Mouse (Mus musculus) heart, adult 2 months (tissue): ENCODE measurements at regions not wholly inside any gene's neighbourhood (a gene's known extent, or its start where the extent isn't known, plus 50 kb on each side); places are given as distances from the start of the nearest gene placed in this dataset.

Source experiments
- DNase-seq, 2 experiments: peaks; one replicate each; pipeline ENCODE4 v3.0.0; 2021
- H3K27ac ChIP-seq: fragments of 200-600 bp; 2 replicates; pipeline ENCODE4 v1.8.1; 2022
- H3K27me3 ChIP-seq: fragments of 200-500 bp; 2 replicates; pipeline ENCODE4 v1.6.1; 2012; ENCODE audit warnings: mild to moderate bottlenecking, low read length, inconsistent platforms, mixed read lengths; ENCODE audit not compliant: control insufficient read depth, insufficient read depth
- H3K36me3 ChIP-seq: fragments of 200-500 bp; 2 replicates; pipeline ENCODE4 v1.6.1; 2012; ENCODE audit warnings: low read length, inconsistent platforms; ENCODE audit not compliant: control insufficient read depth, insufficient read depth
- H3K4me1 ChIP-seq: fragments of 200-500 bp; 2 replicates; pipeline ENCODE4 v1.6.1; 2011; ENCODE audit warnings: low read length; ENCODE audit not compliant: control insufficient read depth, insufficient read depth
- H3K4me3 ChIP-seq: fragments of 200-600 bp; 2 replicates; pipeline ENCODE4 v1.8.1; 2022
- H3K79me2 ChIP-seq: fragments of 200-500 bp; replicated peaks from 2 replicates; pipeline ENCODE4 v1.6.1; 2012; ENCODE audit warnings: mild to moderate bottlenecking, inconsistent platforms, low read length, moderate library complexity, mixed read lengths; ENCODE audit not compliant: control insufficient read depth, insufficient read depth
- H3K9ac ChIP-seq: fragments of 200-500 bp; 2 replicates; pipeline ENCODE4 v1.6.1; 2012; ENCODE audit warnings: low read depth, mild to moderate bottlenecking, control low read depth, inconsistent platforms, low read length, mixed read lengths
- CTCF ChIP-seq: fragments of 200-600 bp; IDR thresholded peaks from 2 replicates; pipeline ENCODE4 v1.8.1; 2022; ENCODE audit warnings: antibody characterized with exemption, mild to moderate bottlenecking, moderate library complexity
- EP300 ChIP-seq: fragments of 200-500 bp; IDR thresholded peaks from 2 replicates; pipeline ENCODE4 v1.6.1; 2011; ENCODE audit warnings: low read depth, low read length, control low read depth; ENCODE audit not compliant: insufficient read depth
- POLR2A ChIP-seq: fragments of 200-500 bp; IDR thresholded peaks from 2 replicates; pipeline ENCODE4 v1.6.1; 2011; ENCODE audit warnings: mild to moderate bottlenecking, low read depth, low read length, control low read depth; ENCODE audit not compliant: insufficient read depth
- WGBS: fragments of 180-500 bp; shearing (Covaris S2); methylation state at CpG from one replicate; pipeline ENCODE4 v1.1.7; 2018; 5-methylcytosine and 5-hydroxymethylcytosine counted together
- intact Hi-C: fragments of 180-260 bp; cut with DNase I; formaldehyde crosslinking; loops from one replicate; pipeline ENCODE4 v1.15.1; 2025

GRCm38 (mm10) chr12:27083089-27083488 is 259.3 kb downstream of the Sox11 start:
- H3K79me2 ChIP-seq: no peaks in the 10 kb centered on the region
- H3K4me3 ChIP-seq: no peak overlapping the region
- no peak overlapping the region for H3K9ac ChIP-seq
- no peak for TF ChIP-seq EP300
- no peak for TF ChIP-seq CTCF
- TF ChIP-seq POLR2A: no peak
- H3K4me1 ChIP-seq: 0 out of 2 replicates have a peak, but pooled peaks cover 1% of the 10 kb centered on the region
- DNase-seq: no peak
- no peaks in the 10 kb centered on the region for H3K36me3 ChIP-seq
- H3K27ac ChIP-seq: no peak overlapping the region
- 15% methylated on average over 8 of the region's 8 CpGs for WGBS
- intact Hi-C loops: no loop called here
- no peaks in the 10 kb centered on the region; the same call in none of the 2 replicates for H3K27me3 ChIP-seq

GRCm38 (mm10) chr12:27082624-27083023 is 259.8 kb downstream of the Sox11 start:
- WGBS: 10% methylated on average over 8 of the region's 8 CpGs
- H3K4me1 ChIP-seq: 0 out of 2 replicates have a peak, but pooled peaks cover 1% of the 10 kb centered on the region
- H3K9ac ChIP-seq: no peak overlapping the region
- no peak for DNase-seq
- no peak overlapping the region for H3K27ac ChIP-seq
- H3K27me3 ChIP-seq: no peaks in the 10 kb centered on the region; the same call in none of the 2 replicates
- no peak overlapping the region for H3K4me3 ChIP-seq
- TF ChIP-seq CTCF (no peak), POLR2A (no peak), EP300 (no peak)
- no peaks in the 10 kb centered on the region for H3K79me2 ChIP-seq
- intact Hi-C loops: no loop called here
- no peaks in the 10 kb centered on the region for H3K36me3 ChIP-seq

- no peak overlapping the region for H3K4me3 ChIP-seq
- H3K9ac ChIP-seq: no peak overlapping the region
- intact Hi-C loops: no loop called here
- H3K36me3 ChIP-seq: no peaks in the 10 kb centered on the region
- no peaks in the 10 kb centered on the region for H3K27me3 ChIP-seq
- no peaks in the 10 kb centered on the region for H3K79me2 ChIP-seq
- TF ChIP-seq CTCF (no peak), POLR2A (no peak), EP300 (no peak)
- H3K27ac ChIP-seq: no peak overlapping the region
- H3K4me1 ChIP-seq: no peaks in the 10 kb centered on the region
- no peak for DNase-seq
- WGBS: 86% methylated on average over 6 of the region's 6 CpGs
These were observed 266.2 kb downstream of the Sox11 start for GRCm38 (mm10) chr12:27076107-27076738.

- 70% methylated on average over 9 of the region's 9 CpGs for WGBS
These were observed 277.3 kb downstream of the Sox11 start for GRCm38 (mm10) chr12:27065011-27065517.

GRCm38 (mm10) chr12:27063518-27063917 is 278.9 kb downstream of the Sox11 start:
- DNase-seq: no peak
- Histone ChIP-seq H3K9ac (no peak overlapping the region), H3K4me3 (no peak overlapping the region), H3K27me3 (no peaks in the 10 kb centered on the region), H3K4me1 (no peaks in the 10 kb centered on the region), H3K27ac (no peak overlapping the region), H3K79me2 (no peaks in the 10 kb centered on the region), H3K36me3 (no peaks in the 10 kb centered on the region)
- 94% methylated on average over 4 of the region's 4 CpGs for WGBS
- TF ChIP-seq EP300: no peak
- no peak for TF ChIP-seq CTCF
- TF ChIP-seq POLR2A: no peak
- intact Hi-C loops: no loop called here

More at GRCm38 (mm10) chr12:27065011-27065517, 277.3 kb downstream of the Sox11 start:
- H3K27me3 ChIP-seq: no peaks in the 10 kb centered on the region
- no peak overlapping the region for H3K27ac ChIP-seq
- intact Hi-C loops: no loop called here
- TF ChIP-seq CTCF (no peak), POLR2A (no peak), EP300 (no peak)
- no peaks in the 10 kb centered on the region for H3K79me2 ChIP-seq
- H3K4me3 ChIP-seq: no peak overlapping the region
- DNase-seq: no peak
- no peak overlapping the region for H3K9ac ChIP-seq
- no peaks in the 10 kb centered on the region for H3K36me3 ChIP-seq
- H3K4me1 ChIP-seq: no peaks in the 10 kb centered on the region

GRCm38 (mm10) chr12:27062511-27063264 is 279.7 kb downstream of the Sox11 start:
- Histone ChIP-seq H3K4me1 (no peaks in the 10 kb centered on the region), H3K27ac (no peak overlapping the region), H3K27me3 (no peaks in the 10 kb centered on the region), H3K4me3 (no peak overlapping the region), H3K36me3 (no peaks in the 10 kb centered on the region), H3K9ac (no peak overlapping the region), H3K79me2 (no peaks in the 10 kb centered on the region)
- 89% methylated on average over 6 of the region's 6 CpGs for WGBS
- no peak for TF ChIP-seq CTCF
- no peak for TF ChIP-seq POLR2A
- no peak for TF ChIP-seq EP300
- DNase-seq: no peak
- intact Hi-C loops: no loop called here
